Mouse (Mus musculus): ENCODE measurements at regions not wholly inside any gene's neighbourhood (a gene's known extent, or its start where the extent isn't known, plus 50 kb on each side); places are given as distances from the start of the nearest gene placed in this dataset.
A peak's percentile ranks its signal among the peaks of the same experiment; 100 is the strongest.
"Not testable (repeated sequence)": the region's sequence is repeated elsewhere in the genome, so short reads cannot be mapped to it uniquely, and the experiment has no call there.

DNA sequence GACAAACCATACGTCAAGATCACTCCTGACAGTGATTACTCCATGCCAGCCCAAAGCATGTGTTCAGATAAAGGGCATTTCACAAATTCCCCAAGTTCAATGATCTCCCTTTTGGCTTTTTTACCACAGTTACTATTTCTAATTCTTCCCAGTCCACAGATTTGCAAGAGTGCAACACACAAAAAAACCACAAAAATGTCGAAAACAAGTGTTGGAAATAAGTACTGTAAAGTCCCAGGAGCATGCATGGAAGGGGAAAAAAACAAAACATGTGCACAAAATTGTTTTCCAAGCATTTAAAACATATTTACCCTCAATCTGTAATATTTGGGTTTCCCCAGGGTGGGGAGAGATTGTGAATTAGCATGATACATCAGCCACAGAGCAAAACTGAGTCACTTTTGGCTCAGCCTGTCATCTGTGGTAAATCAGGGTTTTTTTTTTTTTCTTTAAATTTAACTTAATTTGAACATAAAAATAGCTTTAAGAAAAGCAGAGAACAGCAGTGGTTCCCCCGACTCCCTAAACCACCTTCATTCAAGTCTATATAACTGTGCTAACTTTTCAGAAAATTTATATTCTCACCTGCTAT lies 351.3 kb upstream of the Intu start:
- DNase-seq (ENCODE audit: low spot score): no peak

DNA sequence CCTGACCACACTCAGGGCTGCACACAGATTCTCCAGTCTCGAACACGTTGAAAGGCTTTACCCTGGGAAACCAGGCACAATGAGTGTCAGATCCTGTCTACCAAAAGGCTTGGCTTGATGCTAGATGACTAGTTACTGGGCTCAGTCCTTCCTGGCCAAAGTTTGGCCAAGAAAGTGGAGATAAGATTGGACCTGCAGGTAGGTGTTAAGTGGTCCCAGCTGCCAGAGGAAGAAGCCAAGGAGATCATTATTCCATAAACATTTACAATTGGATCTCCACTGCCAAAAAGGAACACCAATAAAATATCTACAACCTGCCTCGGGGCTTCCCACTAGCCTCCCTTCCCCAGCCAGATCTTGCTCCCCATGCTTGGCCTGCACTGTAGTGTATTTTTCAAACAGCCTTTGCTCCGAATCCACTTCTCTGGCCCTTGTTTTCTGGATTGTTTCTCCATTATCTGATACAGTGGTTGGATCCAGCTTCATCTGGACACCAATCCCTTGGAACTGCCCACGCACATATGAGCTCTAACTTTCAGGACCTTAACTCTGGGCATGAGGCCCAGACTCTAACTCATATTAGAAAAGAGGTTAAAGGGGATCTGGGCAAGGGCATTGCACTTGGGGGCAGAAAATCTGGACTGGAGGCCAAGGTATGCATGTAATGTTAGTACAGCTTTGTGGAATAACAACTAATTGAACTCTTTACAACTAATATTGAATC lies 345.3 kb upstream of the Intu start:
- no peak for DNase-seq (ENCODE audit: low spot score)

DNA sequence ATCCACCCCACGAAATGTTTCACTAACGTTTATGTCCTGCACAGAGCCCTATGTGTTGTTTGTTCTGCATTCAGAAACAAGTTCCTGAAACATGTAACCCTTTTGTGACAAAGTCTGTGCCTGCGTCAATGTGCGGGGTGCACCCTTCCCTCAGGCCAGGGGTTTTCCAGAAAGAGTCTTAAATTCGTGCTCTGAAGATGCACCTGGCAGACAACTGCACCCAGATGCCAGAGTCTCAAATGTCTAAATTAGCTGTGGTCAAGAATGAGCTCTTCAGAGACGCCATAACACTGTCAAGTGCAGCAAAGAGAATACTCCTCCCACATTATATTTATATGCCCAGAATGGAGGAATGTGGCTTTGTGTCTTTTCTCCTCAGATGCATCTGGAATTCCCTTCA lies 341.6 kb upstream of the Intu start:
- no peak for DNase-seq (ENCODE audit: low spot score)

GRCm38 (mm10) chr3:40190024-40190423 lies 341.1 kb upstream of the Intu start:
- DNase-seq (ENCODE audit: low spot score): no peak

- no peak for DNase-seq (ENCODE audit: low spot score)
Observed at GRCm38 (mm10) chr3:40200174-40200573, 330.9 kb upstream of the Intu start.

DNA sequence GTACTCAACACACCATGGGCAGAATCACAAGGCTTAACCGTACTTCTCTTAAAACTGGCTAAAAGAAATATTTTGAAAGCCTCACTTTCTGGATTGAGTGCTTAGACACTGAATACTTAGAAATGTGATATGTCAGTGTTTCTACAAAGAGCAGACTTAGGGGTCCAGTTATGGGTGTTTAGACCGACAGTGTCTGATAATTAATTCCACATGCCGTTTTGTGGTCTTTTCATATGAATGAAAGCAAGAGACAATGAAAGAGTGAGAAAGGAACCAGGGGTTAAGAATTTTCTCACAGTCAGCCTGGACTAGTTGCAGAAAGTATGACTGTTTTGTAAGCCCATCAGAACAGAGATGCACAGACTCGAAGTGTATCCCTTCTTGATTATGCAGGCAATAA lies 324.8 kb upstream of the Intu start:
- no peak for DNase-seq (ENCODE audit: low spot score)

DNA sequence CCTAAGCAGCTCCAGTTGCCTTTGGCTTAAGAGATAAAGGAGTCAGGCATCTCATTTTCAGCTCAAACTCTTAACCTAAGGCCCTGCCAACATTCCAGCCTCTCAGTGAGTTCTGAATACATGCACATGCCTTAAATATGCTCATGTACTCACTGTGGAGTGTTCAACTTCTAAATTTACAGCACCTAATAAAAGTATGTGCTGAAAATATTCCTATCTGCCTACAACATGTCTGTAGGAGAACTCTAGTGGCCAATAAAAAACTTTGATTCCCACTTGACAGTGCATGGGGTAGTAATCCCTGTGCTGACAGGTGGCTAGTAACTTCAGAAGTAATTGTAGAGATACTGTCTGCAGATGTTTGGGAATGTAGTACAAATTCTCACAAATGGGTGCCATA lies 319.3 kb upstream of the Intu start:
- no peak for DNase-seq (ENCODE audit: low spot score)

- DNase-seq (ENCODE audit: low spot score): no peak
Observed at GRCm38 (mm10) chr3:40226772-40227171, 304.3 kb upstream of the Intu start.

- DNase-seq (ENCODE audit: low spot score): peak; percentile 8
Observed at GRCm38 (mm10) chr3:40243499-40244101, 287.5 kb upstream of the Intu start.

- DNase-seq (ENCODE audit: low spot score): no peak
Observed at GRCm38 (mm10) chr3:40254376-40254775, 276.7 kb upstream of the Intu start.

DNA sequence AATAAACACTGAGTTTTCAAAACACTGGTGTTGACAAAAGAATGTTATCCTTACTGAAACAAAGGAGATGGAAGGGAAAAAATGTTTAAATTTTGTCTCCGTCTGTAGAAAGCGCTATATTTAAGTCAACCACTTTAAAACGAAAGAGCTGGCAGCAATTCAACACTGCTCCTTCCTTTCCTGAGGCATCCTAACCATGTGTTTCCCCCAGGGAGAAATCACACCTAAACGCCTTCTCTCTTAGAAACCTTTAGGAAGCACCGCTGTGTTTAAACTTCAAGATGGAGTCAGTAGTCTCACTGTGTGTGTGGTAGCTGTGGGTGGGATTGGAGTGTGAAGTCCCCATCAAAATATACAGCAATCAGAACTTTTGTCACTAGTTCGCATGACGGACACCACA lies 268.6 kb upstream of the Intu start:
- no peak for DNase-seq (ENCODE audit: low spot score)

DNA sequence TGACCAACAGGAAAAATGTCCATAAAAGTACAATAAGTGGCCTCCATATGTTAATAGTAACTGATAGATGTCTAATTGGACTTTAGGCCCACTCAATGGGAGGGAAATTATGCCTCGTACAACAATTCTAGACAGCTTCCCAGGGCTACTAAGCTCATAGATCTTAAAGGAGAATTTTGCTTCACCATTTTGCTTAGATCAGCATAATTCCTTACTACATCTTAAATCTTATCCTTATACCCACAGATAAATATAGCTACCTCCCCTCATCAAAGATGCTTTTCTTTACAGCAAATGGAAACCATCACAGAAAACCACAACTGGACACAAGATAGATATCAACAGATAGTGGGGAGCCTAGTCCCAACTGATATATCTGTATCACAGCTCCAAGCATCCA lies 263.6 kb upstream of the Intu start:
- DNase-seq (ENCODE audit: low spot score): no peak

DNA sequence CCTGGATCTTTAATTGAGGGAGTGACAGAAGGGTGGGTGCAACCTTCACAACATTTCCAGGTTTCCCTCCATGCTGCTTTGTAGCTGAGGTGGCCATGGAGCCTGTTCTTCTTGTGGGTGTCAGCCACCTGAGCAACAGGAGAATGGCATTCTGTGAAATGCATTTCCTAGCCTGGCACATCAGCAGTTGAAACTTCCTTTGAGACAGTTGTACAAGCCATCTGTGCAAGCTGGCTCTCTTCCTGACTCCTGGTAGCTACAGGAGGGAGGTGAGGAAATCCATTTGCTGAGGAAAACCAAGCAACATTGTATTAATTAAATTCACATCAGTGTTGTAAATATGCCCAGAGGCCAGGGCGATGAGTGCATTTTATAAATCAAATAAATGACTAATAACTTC lies 248.2 kb upstream of the Intu start:
- no peak for DNase-seq (ENCODE audit: low spot score)

DNA sequence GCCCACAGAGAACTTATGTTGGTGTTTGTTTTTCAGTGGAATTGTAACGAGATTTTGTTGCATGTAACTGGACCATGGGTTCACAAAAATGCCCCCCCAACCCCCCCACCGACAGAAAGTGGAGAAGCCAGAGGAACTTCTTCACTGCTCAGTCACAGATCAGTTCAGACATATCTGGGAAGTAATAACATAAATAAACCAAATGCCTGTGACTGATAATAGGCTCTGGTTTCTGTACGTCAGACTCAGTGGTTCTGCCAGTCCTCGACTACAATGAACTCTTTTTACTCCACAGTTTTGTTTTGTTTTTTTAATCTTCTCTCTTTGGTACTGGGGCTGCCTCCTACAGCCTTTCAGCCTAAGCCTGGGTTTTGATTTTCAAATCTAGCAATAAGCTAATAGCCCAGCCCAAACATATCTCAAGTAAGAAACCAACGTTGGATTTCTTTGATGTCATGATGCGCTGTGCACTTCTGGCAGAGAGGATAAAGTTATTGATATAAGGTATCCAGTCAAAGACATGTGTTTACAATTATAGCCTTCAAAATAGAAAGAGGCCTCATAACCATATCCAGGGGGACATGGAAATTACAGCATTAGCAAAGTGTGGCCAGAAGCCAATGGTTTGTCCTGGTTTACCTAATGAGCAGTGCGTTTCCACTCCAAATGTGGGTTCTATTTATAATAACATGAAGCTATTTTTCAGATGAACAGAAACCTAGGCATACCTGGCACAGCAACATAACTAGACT lies 244.0 kb upstream of the Intu start:
- DNase-seq (ENCODE audit: low spot score): no peak

GRCm38 (mm10) chr3:40297120-40297519 lies 234.0 kb upstream of the Intu start:
- DNase-seq (ENCODE audit: low spot score): no peak

GRCm38 (mm10) chr3:40320319-40320718 lies 210.8 kb upstream of the Intu start:
- no peak for DNase-seq (ENCODE audit: low spot score)

DNA sequence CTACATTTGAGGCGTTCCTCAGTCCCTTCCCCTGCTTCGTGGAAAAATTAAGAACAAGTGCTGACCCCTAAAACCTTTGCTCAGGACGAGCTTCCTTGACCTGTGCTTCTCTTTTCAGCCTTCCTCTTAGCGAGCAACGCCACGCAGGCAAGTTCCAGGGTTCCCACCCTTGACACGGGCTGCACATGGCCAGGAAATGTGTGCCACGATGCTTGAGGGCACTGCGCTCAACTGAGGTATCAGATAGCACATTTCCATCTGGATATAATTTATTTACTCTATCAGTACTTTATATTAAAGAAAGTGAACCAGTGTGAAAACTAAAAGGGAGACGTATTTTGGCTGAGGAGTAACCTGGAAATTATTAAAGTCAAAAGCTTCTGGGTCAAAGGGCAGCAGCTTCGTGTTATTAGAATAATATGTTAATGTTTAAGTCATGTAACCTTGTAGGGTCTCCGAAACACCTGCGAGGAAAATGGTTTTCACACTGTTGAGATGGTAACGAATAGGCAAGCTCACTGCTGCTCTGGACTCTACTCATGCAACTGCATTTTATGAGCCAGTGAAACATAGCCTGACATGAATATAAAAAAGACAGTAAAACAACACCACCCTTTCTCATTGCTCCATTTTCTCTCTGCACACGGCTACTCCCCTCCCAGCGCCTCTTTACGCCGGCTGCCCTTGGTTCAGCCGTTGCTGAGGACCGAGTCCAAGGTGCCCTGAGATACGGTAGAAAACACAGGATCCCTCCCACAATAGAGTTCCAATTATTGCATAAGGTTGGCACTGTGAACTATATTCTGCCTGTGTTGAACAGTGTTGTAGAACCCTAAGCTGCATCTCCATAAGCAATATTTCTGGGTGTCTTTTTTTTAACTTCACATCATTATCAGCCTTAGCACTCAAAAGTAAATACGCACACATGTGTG lies 204.9 kb upstream of the Intu start:
- no peak for DNase-seq (ENCODE audit: low spot score)

DNA sequence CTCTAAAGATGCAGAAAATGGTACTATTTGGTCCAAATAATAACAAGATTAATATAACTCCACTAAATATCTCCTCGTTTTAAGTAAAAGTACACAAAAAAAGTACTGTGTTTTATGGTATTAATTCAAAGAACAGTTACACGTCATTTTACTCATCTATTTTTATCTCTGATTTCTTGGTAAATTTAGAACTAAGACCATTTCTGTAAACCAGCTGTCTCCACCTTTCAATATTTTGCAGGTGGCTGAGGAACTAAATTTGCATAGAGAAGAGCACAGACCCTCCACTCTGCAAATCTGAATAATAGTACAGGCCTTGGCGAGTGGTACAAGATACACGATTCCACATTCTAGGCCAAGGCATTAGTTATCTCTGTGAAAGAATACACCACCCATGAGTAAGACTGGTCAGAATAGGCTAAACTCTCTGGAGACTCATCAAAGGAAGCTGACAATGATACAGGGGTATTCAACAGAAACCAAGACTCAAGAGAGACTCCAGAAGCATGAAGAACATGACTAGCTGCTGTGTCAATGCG lies 191.5 kb upstream of the Intu start:
- DNase-seq (ENCODE audit: low spot score): no peak

DNA sequence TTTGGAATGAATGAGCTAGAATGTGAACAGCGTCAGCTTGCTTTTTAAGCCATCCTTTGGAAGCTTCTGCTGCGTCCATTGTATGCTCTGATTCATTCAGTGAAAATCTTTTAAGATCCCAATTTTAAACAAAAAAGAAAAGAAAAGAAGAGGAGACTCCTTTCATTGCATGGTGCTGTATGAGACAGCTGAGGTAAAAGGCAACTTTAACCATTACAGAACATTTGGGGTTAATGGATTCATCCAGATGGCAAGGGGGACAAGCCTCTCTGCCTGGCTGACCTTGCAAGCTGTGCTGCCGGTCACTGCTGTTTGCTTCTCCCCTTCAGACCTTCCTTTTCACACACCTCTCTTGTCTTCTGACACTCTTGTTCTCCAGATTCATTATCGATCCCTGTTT lies 176.0 kb upstream of the Intu start:
- peak; percentile 5 for DNase-seq (ENCODE audit: low spot score)

DNA sequence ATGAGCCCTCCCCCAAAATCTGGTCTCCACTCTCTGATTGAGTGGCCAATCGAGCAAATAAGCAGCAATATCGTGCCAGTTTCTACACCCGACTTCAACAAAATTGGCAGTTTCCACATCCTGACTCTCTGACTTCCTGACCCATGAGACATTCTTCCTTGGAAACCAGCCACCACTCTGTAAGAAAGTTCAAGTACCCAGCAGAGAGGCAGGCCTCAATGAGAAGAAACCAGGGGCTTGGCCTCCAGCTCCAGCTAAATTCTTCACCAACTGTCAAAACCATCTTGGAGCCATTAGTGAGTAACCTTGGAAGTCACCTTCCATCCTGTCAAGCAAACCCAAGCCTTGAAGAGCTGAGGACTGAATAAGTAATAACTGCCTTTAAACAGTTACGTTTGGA lies 162.7 kb upstream of the Intu start:
- DNase-seq (ENCODE audit: low spot score): no peak

GRCm38 (mm10) chr3:40371411-40371810 lies 159.7 kb upstream of the Intu start:
- no peak for DNase-seq (ENCODE audit: low spot score)

- not testable (repeated sequence) for DNase-seq (ENCODE audit: low spot score)
Observed at GRCm38 (mm10) chr3:40376220-40376619, 154.9 kb upstream of the Intu start.

Data from retina, embryonic 14.5 days (tissue).